Mouse (Mus musculus) Muller cell, postnatal 12 days (primary cell): ENCODE measurements at regions not wholly inside any gene's neighbourhood (a gene's known extent, or its start where the extent isn't known, plus 50 kb on each side); places are given as distances from the start of the nearest gene placed in this dataset.

Experiments
- DNase-seq: peaks from one replicate; pipeline ENCODE4 v3.0.0-alpha.2; 2015; ENCODE audit errors: inconsistent ontology term

DNA sequence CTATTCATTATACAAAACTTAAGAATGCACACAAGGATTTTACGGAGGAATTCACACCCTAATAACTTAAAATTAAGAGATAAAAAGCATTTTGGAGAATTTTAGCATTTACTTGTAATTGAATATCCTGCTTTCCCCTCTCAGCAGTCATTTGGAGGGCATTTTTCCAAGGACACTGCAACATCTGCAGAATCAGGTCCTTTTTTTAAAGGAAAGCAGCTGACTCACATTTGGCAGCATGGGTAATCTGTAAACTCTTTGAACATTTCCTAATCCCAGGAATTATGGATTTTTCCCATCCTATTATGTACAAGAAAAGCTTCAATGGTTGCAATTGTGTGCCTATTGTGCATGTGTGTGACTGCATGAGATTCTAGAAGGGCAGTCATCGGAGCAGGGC lies 112.0 kb downstream of the Gm19410 start:
- no peak for DNase-seq

DNA sequence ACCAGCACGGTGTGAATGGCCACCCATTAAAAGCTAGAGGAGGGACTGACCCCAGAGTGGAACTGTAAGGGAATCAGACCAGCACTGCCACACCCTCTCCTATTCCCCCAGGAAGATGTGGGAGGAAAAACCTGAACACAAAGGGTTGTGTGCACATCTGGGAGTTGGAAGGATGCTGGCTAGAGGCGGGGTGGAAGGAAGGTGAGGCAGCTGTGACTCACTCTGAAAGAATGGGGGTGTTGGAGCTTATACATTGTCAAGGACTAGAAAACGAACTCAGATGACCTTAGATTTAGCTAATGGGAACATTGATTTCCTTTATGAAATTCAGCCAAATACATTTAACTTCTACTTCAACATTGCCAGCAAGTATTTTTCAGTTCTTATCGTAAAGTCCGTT lies 116.2 kb downstream of the Gm19410 start:
- DNase-seq: no peak

DNA sequence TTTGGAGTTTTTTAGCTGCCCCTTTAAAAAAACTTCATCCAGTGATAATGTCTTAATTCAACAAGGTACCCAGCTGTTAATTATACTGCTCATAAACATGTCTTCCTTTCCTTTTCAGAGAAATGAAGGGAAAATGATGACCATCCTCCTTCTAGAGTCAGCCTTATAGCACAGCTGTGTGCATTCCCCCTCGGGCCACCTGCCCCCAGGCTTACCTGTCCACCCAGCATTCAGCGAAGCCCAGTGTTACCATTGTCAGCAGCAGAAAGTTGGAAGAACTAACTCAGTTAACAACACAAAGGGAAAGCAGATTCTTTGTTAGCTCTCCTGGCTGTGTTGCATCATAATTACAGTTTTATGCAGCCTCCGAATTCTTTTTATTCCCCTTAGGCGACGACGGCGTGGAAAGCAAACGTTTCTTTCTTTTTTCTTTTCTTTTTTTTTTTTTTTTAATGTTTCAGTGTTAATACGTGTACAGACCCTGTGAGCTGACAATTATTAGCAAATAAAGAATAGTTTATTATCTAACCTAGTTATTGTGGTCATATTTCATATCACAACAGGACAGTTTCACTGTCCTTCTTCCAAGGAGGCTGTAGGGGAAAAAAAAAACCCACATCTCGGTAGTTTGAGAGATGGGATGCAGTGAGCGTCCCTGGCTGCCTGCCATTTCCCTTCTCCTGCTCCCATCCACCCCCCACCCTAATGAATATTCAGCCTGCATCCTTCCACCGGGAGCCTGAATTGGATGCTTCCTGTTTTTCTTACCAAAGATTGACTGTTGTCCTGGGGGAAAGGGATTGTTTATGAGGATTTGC lies 117.3 kb downstream of the Gm19410 start:
- no peak for DNase-seq

DNA sequence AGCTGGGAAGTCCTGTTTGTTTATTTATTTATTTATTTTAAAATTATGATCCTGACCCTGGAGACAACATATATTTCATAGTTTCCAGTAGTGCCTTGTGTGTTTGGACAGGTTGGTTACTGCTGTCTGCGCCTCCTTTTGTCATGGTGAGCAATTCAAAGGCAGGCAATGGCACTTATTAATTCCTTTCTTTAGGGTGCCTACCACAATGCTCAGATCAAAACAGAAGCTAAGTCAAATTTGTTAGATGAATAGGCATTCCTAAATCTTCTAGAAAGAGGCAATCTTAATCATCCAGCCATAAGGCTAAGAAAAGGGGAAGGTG lies 117.8 kb downstream of the Gm19410 start:
- no peak for DNase-seq

DNA sequence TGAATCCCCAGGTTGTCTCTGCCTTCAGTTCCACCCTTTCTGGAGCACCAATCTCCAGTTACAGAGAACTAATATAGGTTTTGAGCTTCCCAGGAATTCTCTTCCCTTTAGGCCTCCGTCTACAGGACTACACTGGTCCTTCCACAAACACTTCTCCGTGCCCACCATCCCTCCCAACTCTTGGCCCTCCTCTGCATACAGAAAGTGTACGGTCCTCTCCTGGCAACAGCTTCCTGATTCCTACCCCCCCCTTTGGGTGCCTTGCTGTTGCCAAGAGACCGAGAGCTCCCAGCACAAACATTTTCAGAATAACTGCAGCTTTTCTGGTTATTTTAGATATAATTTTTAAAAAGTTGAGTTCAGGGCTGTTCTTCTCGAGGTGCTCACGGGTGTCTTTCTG lies 119.0 kb downstream of the Gm19410 start:
- DNase-seq: no peak

DNA sequence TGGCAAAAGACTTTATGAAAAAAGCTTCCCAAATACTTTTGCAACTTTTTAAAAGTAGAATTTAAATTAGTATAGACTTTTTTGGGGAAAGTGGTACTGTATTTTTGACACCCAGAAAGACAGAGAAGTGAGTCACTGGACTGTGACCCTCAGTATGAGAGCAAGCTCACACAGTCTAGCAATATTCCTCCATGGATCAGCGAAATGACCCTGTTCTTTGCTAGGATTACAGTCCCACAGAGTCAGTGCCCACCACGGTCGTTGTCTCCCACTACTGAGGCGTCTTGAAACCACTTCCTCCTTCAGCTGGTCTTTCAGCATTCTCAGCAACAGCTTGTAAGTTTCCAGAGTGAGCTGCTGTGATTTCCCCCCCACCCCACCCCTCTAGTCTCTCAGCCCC lies 124.5 kb downstream of the Gm19410 start:
- no peak for DNase-seq

DNA sequence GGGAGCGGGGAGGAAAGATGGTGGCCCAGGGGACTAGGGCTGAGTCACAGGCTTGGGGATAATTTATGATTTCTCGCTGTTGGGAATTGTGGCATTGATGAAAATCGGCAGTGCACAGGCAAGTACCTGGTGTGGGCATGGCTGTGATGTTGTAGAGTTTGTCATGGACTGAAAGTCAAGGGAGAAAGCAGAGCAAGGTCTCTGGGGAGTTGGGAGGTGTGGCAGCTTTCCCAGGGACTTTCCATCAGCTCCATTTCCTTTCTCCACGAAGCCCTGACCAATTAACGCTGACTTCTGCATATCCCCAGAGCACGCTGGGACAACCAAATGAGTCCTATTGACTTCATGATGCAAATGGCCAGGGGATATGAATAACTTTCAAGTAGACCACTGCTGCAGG lies 126.2 kb downstream of the Gm19410 start:
- no peak for DNase-seq

DNA sequence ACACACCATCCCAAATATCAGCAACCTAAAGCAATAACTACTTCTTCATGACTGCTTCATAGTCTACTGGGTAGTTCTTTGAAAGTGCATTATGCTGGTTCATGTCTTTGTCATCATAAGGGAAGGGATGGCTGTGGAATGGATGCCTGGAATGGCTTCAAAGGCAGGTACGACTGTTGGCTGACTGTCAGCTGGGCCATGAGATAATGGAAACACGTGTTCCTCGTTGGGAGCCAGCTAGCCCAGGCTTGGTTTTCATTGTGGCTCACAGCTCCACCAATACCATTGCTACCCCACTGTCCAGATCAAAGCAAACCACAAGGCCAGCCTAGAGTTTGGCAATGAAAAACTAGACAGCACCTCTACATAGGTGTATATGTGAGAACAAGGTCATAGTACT lies 132.9 kb downstream of the Gm19410 start:
- no peak for DNase-seq

DNA sequence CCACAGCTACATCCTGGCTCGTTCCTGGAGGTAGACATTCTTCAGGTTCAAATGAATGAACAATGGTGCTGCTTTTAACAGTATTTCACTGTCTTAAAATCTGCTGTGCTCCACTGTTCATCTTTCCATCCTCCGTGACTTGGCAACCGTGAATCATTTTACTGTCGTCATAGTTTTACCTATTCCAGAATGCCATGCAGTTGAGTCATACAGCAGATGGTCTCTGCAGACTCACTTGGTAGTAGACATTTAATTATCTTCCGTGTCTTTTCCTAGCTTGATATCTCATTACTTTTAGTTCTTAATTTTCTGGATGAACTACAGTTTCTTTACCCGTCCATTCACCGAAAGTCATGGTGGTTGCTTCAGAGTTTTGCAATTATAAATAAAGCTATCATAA lies 135.9 kb downstream of the Gm19410 start:
- DNase-seq: peak; percentile 34

DNA sequence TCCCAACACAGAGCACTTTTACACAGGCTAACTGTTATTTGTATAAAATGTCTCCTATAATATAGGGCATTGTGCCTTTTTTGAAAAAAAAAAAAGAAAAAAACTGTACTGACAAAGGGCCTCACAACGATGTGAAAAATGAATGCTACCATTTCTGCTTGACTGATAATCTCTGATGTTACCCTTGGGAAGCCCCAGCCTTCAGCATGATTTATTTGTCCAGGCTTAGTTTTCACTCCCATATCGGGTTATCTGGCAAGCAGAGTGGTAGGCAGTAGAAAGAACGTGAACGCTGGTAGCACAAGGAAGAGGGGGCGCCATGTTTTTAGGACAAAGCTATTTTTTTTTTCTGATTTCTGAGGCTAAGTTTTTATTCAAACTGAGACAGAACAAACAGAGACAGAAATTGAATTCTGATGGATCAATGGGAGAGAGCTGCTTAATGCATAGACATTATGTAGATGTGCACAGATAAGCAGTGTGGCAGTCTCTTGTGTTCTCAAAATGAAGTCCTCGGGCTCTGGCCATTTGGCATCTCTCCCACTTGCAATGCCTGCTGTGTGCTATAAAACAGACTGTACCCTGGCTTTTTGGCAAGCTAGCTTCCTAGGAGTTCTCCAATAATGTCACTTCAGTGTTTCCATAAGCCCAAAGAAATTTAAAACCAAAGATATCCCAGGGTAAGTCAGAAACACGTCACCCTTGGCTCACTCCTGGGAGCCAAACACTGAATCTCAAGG lies 139.3 kb downstream of the Gm19410 start:
- no peak for DNase-seq

DNA sequence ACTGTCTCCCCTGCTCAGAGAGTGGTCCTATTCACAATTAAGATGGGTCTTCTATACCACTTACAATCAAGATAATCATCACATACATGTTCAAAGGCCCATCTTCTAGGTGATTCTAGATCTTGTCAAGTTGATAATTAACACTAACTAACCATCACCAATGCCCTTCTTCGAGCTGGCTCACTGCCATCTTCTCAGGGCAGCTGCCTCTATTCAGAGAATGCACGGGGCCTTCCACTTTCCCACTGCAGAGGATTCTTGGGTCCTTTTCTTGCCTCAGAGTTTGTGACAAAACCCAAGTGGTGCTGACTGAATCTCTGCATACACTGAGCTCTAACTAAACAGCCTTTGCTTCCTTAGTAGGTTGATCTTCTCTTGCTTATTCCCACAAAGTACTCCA lies 142.4 kb downstream of the Gm19410 start:
- no peak for DNase-seq

DNA sequence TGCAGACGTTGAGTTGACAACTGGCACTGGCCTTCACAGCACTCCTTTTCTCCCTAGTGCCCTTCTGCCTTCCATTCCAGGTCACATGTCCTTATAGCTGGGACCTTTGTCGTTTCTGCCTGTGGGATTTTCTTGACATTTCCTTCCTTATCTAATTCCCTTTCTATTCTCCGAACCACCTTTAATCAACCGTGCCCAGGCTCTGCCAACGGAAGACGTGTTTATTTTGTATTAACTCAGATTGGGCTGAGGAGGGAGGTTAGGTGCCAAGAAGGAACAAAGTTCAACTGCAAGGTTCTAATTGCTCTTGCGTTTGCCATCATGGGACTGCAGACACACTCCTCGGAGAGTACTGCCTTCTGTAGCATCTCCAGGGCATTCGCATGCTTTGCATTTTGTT lies 146.7 kb downstream of the Gm19410 start:
- DNase-seq: no peak

DNA sequence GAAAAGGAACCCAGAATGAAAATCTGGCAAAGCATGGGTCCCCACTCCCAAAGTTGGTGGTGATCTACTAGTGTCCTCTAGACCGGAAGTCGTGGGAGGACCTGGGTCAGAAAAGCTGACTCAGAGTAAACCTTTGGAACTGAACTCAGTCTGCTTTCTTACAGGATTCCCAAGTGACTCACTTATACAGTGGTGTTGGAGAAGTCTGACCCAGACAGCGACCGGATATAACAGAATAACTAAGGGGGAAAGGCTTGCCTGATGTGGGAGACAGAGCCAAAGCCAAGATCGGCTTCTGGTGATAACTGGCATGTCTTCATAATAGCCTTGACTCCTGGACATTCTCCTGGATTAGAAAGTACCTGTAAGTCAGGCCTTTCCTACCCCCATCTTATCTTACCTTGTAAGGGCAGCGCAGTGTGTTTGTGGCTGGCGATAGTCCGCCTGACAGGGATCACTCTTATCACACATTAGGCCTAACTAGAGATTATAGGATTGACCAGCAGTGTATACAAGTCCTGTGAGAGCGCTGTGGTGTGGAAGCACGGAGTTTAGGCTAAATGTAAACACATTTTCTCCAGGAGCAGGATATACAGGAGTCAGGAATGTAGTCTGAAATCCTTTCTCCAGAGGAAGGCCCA lies 150.4 kb downstream of the Gm19410 start:
- peak; percentile 24 for DNase-seq

DNA sequence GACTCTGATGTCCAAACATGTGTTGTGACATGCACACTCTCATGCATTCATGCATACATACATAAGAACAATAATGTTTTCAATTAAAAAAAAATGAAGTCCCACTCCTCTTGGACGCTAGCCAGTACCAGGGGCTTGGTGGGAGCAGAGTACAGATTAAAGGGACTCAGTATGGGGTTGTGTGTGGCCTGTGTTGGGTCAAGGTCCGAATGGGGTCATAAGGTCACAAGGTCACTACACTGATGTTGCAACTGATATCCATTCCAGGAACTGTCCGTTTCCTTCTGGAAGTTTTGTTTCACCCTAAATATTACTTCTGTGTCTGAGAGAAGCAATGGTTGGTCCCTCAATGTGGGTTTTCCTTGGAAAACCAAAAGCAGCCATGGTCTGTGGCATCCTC lies 152.0 kb downstream of the Gm19410 start:
- DNase-seq: no peak

DNA sequence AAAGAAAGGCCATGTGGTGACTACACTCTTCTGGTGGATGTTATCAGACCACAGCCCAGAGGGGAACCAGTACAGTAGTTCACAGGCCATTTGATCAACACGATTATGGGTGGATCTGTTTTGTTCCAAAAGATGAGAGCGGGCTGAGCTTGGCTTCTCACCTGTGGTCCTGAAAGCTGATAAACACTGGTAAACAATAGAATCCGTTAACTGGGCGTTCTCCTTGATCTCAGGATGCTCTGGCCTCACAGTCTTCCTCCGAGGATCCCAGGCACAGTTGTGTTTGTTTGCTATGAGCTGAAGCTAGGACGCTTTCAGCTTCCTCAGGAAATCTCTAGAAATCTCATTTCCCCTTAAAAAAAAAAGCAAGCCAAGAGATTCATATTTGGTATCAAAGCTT lies 153.9 kb downstream of the Gm19410 start:
- DNase-seq: no peak

DNA sequence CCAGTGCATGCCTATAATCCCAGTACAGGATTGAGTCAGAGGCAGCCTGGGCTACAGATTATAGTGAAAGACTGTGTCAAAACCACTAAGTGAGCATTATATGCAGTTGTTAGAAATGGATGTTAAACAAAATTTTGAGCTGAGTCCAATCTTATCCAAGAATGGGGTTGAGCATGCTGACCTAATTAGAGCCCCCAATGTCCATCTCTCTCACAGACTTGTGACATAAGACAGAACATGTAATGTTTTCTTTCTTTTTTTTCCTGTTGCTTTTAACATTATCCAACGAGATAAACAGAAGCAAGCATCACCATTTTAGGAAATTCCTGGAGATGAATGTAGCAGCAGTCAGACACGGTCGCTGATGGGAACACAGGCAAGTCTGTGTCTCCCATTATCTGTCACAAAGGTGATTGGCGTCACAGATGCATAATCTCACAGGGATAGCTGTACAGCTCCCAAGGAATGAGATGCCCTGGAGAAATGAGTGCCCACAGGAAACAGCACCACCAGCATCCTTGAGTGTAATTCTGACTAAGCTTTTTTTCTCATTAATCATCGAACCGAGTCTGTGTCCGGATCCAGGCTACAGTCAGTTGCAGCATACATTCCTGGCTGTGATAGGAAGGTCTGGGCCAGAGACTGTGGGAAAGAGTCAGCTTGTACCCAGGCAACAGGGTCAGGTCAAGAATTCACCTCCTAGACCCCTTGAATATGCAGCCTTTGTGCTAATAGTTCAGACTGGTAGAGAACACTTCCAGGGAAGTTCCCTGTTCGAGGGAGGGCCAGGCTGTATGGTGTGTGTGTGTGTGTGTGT lies 154.5 kb downstream of the Gm19410 start:
- DNase-seq: peak; percentile 75

DNA sequence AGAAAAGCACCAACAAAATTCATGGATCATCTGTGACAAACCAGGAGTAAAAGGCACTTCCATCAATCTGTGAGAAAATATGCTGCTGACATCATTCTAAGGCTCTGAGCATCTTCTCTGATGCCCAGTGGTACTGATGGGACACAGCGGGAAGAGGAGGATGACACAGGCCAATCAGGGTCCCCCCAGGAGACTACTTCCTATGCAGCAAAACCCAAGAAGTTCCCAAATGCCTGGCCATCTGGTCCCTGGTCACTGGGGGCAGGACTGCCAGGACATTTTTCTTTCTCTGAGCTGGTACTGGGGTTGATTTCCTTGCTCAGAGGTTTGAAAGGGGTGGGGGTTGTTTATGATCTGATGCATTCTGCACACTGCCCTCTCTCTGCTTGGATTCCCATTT lies 158.4 kb downstream of the Gm19410 start:
- no peak for DNase-seq

DNA sequence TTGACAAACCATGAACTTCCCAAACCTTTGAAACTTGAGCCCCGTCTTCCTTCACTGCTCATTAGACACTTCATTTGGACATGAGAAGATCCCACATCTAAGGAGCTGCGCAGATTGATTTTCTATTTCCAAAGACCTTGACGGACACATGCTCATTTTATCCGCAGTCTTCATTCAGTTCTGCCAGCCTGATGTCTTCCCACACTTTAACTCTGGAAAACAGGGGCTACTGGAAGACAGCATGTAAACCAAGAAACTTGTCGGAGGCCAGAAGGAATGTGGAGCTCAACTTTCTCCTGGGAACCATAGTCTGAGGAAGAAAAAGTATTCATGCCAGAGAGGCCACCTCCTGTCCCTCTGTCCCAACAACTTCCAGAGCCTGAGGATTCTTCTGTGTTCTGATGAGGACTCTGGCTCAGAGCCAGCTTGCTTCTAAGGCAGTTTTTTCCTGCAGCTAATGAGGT lies 161.8 kb downstream of the Gm19410 start:
- no peak for DNase-seq

DNA sequence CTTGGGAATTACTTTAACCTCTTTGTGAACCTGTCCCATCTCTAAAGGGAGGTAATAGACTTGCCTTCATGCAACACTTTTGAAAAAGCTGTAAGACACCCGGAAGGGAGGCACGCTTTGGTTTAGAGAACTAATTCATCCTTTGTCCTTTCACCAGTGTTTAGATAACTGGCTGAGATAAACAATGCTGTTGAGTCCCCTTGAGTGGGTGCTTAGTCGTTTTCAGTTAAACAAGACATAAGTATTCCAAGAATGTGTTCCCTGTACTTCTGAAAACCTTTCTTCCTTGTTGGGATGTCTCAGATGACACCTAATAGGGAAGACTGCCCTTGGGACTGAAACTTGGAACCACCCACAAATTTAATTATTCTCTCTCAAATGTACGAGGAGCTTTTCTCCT lies 164.7 kb downstream of the Gm19410 start:
- DNase-seq: no peak

DNA sequence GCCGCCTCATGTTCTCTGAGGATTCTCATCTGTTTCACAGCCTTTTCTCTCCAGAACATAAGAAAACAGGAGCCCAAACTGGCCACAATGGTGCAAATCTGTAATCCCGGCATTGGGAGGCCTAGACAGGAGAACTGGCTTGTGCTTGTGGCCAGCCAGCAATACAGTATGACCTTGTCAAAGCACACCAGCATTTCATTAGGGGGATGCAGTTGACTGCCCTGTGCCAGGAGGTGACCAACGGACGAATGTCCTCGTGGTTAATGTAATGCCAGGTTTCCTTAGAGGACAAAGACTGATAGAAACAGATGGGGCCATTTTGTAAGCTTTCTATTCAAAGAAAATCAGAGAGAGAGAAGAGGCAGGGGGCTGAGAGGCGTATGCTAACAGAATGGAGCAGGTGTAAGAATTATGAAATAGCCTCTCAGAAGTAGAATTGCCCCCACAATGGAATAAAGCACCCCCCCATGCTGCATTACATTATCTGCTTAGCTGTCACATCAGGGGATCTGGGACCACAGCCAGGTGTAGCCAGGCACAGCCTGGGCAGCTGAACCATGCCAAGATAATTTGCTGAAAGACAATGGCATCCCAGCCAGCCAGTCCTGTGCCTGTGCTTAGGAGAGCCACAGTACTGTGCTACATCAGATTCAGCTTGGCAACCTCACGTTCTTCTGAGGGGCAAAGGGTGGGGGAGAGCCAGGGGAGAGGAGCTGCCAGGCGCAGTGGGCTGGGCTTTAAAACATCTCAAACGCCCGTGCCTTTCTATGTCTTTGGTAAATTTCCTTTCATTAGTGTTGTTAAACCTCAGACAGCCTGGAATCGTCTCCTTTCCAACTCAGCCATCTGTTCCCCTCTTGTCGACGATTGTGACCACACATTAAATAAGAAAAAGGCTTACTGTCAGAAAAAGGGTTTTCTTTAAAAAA lies 167.9 kb downstream of the Gm19410 start:
- peak; percentile 86 for DNase-seq

DNA sequence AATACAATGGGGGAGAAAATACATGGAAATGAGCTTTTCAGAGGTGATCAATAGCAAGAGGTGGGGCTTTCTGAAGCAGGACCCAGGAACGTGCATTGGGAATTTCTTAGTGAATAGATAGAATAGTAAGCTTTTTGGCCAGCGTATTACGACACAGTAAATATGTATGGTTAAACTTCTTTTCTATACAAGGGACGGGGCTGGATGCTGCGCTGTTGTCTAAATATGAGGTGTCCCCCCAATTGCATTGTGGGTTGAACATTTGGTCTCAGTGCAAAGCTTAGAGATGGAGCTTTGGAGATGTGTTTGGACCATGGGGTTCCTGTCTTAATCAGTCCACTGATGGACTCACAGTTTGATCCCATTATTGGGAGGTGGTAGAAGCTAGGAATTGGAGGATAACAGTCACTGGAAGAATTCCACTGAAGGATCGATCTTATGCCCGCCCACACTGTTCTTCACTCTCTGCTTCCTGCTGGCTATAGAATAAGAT lies 168.6 kb downstream of the Gm19410 start:
- DNase-seq: no peak
